Mouse (Mus musculus) midbrain, postnatal 0 days (tissue): Measurements from ENCODE around the gene Rock2. TPM values are rescaled to one million over a fixed set of nuclear protein-coding genes. Genes with fewer than 3 reads are reported as not detected.

Experiments used
- ATAC-seq: fragments of 200-750 bp; cut with Nextera tagmentation; 2 replicates; pipeline ENCODE4 v1.8.0; 2017; ENCODE audit warnings: moderate number of reproducible peaks, mild to moderate bottlenecking, moderate TSS enrichment, moderate library complexity; ENCODE audit not compliant: low FRiP score
- DNase-seq: peaks from one replicate; pipeline ENCODE4 v3.0.0-alpha.2; 2015; ENCODE audit warnings: low spot score
- H3K27ac ChIP-seq: fragments of 300-500 bp; sonication (generic); 2 replicates; pipeline ENCODE4 v1.5.1; 2014; ENCODE audit warnings: low read depth, mild to moderate bottlenecking, low read length, mixed read lengths
- H3K27me3 ChIP-seq: fragments of 300-500 bp; sonication (generic); 2 replicates; pipeline ENCODE4 v1.6.1; 2014; ENCODE audit warnings: low read length, control low read depth, mixed read lengths; ENCODE audit not compliant: insufficient read depth
- H3K36me3 ChIP-seq: fragments of 300-500 bp; sonication (generic); 2 replicates; pipeline ENCODE4 v1.6.1; 2014; ENCODE audit warnings: low read length, control low read depth, mixed read lengths; ENCODE audit not compliant: insufficient read depth
- H3K4me1 ChIP-seq: fragments of 300-500 bp; sonication (generic); 2 replicates; pipeline ENCODE4 v1.6.1; 2014; ENCODE audit warnings: mild to moderate bottlenecking, control low read depth, antibody characterized with exemption, low read length, mixed read lengths; ENCODE audit not compliant: insufficient read depth
- H3K4me2 ChIP-seq: fragments of 300-500 bp; sonication (generic); 2 replicates; pipeline ENCODE4 v1.6.1; 2014; ENCODE audit warnings: low read depth, mild to moderate bottlenecking, low read length, mixed read lengths; ENCODE audit not compliant: poor library complexity, severe bottlenecking
- H3K4me3 ChIP-seq: fragments of 300-500 bp; sonication (generic); 2 replicates; pipeline ENCODE4 v1.5.1; 2014; ENCODE audit warnings: low read depth, mild to moderate bottlenecking, low read length, moderate library complexity
- H3K9ac ChIP-seq: fragments of 300-500 bp; sonication (generic); replicated peaks from 2 replicates; pipeline ENCODE4 v1.6.1; 2014; ENCODE audit warnings: mild to moderate bottlenecking, low read length, moderate library complexity, mixed read lengths; ENCODE audit not compliant: poor library complexity, severe bottlenecking
- H3K9me3 ChIP-seq: fragments of 300-500 bp; sonication (generic); 2 replicates; pipeline ENCODE4 v1.6.1; 2016; ENCODE audit warnings: low read length, control low read depth
- CTCF ChIP-seq: IDR thresholded peaks from 2 replicates; pipeline ENCODE4 v1.5.1; 2016; ENCODE audit warnings: antibody characterized with exemption, mild to moderate bottlenecking
- WGBS: fragments of 180-500 bp; shearing (Covaris S2); extraction: QIAGEN DNeasy Blood & Tissue Kit; methylation state at CpG from one replicate; pipeline ENCODE4 v1.1.7; 2014; 5-methylcytosine and 5-hydroxymethylcytosine counted together
- polyA plus RNA-seq: library from polyadenylated mRNA; unstranded; fragments of >200 nt; fragmentation: Nextera tagmentation; extraction: Ambion mirVana; gene quantifications from 2 replicates; pipeline ENCODE4 v1.2.1, GENCODE M21; 2015
- total RNA-seq: library from RNA; depleted of rRNA; stranded (reverse); fragments of >200 nt; gene quantifications from 2 replicates; pipeline ENCODE4 v1.2.3, GENCODE M21; 2014

The Rock2 gene
- total and polyA plus RNA-seq, 2 experiments from 2014 or later: 12.7 to 27.3 TPM

- Histone ChIP-seq H3K27ac (no peak overlapping the region), H3K4me2 (no peak overlapping the region), H3K36me3 (no peaks in the 10 kb centered on the region), H3K27me3 (no peaks in the 10 kb centered on the region), H3K9ac (no peak overlapping the region), H3K4me3 (no peak overlapping the region), H3K9me3 (no peaks in the 10 kb centered on the region), H3K4me1 (no peaks in the 10 kb centered on the region; the same call in 1 of the 2 replicates)
- ATAC-seq (no peak), DNase-seq (peak; percentile 22)
- 83% methylated on average over 11 of the region's 11 CpGs for WGBS
- no peak for TF ChIP-seq CTCF
These were observed 41.1 kb upstream of the Rock2 start for GRCm38 (mm10) chr12:16853431-16854165.

- peak overlapping the region; percentile 34 for H3K4me2 ChIP-seq
- peak; percentile 96 for ATAC-seq
- no peaks in the 10 kb centered on the region for H3K9me3 ChIP-seq
- no peaks in the 10 kb centered on the region; the same call in 1 of the 2 replicates for H3K4me1 ChIP-seq
- peak overlapping the region; percentile 92 for H3K27ac ChIP-seq
- H3K27me3 ChIP-seq: no peaks in the 10 kb centered on the region
- peak; percentile 97 for DNase-seq
- H3K36me3 ChIP-seq: no peaks in the 10 kb centered on the region
- TF ChIP-seq CTCF: peak; percentile 24; the same call in 1 of the 2 replicates
- H3K4me3 ChIP-seq: no peak overlapping the region
- WGBS: 6% methylated on average over 6 of the region's 6 CpGs
- H3K9ac ChIP-seq: no peak overlapping the region
These were observed 38.9 kb upstream of the Rock2 start for GRCm38 (mm10) chr12:16855632-16856305.

- TF ChIP-seq CTCF: no peak
- Histone ChIP-seq H3K4me1 (no peaks in the 10 kb centered on the region; the same call in 1 of the 2 replicates), H3K9ac (no peak overlapping the region), H3K4me2 (peak overlapping the region; percentile 34; the same call in 1 of the 2 replicates), H3K27ac (peak overlapping the region; percentile 92), H3K4me3 (no peak overlapping the region), H3K9me3 (no peaks in the 10 kb centered on the region), H3K36me3 (no peaks in the 10 kb centered on the region), H3K27me3 (no peaks in the 10 kb centered on the region)
- 35% methylated on average over 2 of the region's 2 CpGs for WGBS
- DNase-seq (no peak), ATAC-seq (peak; percentile 18)
These were observed 38.4 kb upstream of the Rock2 start for GRCm38 (mm10) chr12:16856306-16856679.

GRCm38 (mm10) chr12:16858081-16858480 is 36.6 kb upstream of the Rock2 start:
- Histone ChIP-seq H3K9ac (no peak overlapping the region), H3K36me3 (no peaks in the 10 kb centered on the region), H3K27ac (no peak overlapping the region), H3K27me3 (no peaks in the 10 kb centered on the region), H3K4me2 (no peak overlapping the region), H3K4me1 (no peaks in the 10 kb centered on the region; the same call in 1 of the 2 replicates), H3K9me3 (no peaks in the 10 kb centered on the region), H3K4me3 (no peak overlapping the region)
- DNase-seq (no peak), ATAC-seq (no peak)
- WGBS: 88% methylated on average over 4 of the region's 4 CpGs
- no peak for TF ChIP-seq CTCF

- WGBS: 90% methylated on average over 2 of the region's 2 CpGs
- no peaks in the 10 kb centered on the region for H3K36me3 ChIP-seq
- no peak for TF ChIP-seq CTCF
- H3K4me3 ChIP-seq: no peak overlapping the region
- H3K4me2 ChIP-seq: no peak overlapping the region
- no peaks in the 10 kb centered on the region for H3K9me3 ChIP-seq
- DNase-seq (no peak), ATAC-seq (no peak)
- no peaks in the 10 kb centered on the region; the same call in 1 of the 2 replicates for H3K4me1 ChIP-seq
- H3K27me3 ChIP-seq: no peaks in the 10 kb centered on the region
- no peak overlapping the region for H3K9ac ChIP-seq
- no peak overlapping the region for H3K27ac ChIP-seq
These were observed 34.9 kb upstream of the Rock2 start for GRCm38 (mm10) chr12:16859781-16860180.

- Histone ChIP-seq H3K27ac (no peak overlapping the region), H3K9me3 (no peaks in the 10 kb centered on the region), H3K36me3 (no peaks in the 10 kb centered on the region), H3K4me1 (no peaks in the 10 kb centered on the region; the same call in 1 of the 2 replicates), H3K27me3 (no peaks in the 10 kb centered on the region), H3K4me3 (no peak overlapping the region), H3K4me2 (no peak overlapping the region), H3K9ac (no peak overlapping the region)
- DNase-seq: no peak
- TF ChIP-seq CTCF: no peak
- no peak for ATAC-seq
- whole genome bisulfite sequencing: 80% methylated on average over 1 of the region's 1 CpGs
These were observed 34.2 kb upstream of the Rock2 start for GRCm38 (mm10) chr12:16860533-16860932.
